Mouse (Mus musculus): Measurements from ENCODE around the gene Tfg. TPM values are rescaled to one million over a fixed set of nuclear protein-coding genes. Genes with fewer than 3 reads are reported as not detected.

Tfg gene
- polyA plus RNA-seq, 1 experiment, result 44.3 TPM

- H3ac ChIP-seq (ENCODE audit: control insufficient read depth, insufficient read length, low read depth), result no peak overlapping the region
- no peaks in the 10 kb centered on the region for H3K27me3 ChIP-seq (ENCODE audit: control insufficient read depth, insufficient read depth, insufficient read length)
- no peaks in the 10 kb centered on the region for H3K36me3 ChIP-seq (ENCODE audit: control insufficient read depth, insufficient read depth)
- no peaks in the 10 kb centered on the region for H3K79me3 ChIP-seq (ENCODE audit: low read depth)
- no peak for TF ChIP-seq CTCF (IDR thresholded peaks at IDR 0.05; ENCODE audit: control insufficient read depth, insufficient read depth, insufficient read length)
- TF ChIP-seq USF1 (IDR thresholded peaks at IDR 0.05; ENCODE audit: low read depth), result no peak
- no peak for TF ChIP-seq MYOG (IDR thresholded peaks at IDR 0.05; ENCODE audit: control insufficient read depth, extremely low read depth, insufficient read length)
- TF ChIP-seq FOSL1 (IDR thresholded peaks at IDR 0.05; ENCODE audit: insufficient read depth, low read length, poor library complexity, severe bottlenecking), result no peak
- no peak for TF ChIP-seq MYOD1 (IDR thresholded peaks at IDR 0.05; ENCODE audit: control insufficient read depth, insufficient read length, low read depth)
- TF ChIP-seq CEBPB (IDR thresholded peaks at IDR 0.05; ENCODE audit: low read depth), result no peak
- TF ChIP-seq MAX (IDR thresholded peaks at IDR 0.05), result no peak
- no peaks in the 10 kb centered on the region for H3K79me2 ChIP-seq (ENCODE audit: control insufficient read depth, insufficient read depth)
- no peak overlapping the region for H3K4me3 ChIP-seq (ENCODE audit: insufficient read depth, poor library complexity, severe bottlenecking)
Observed at GRCm38 (mm10) chr16:56669520-56669919, 47.7 kb downstream of the Tfg start.

- Histone ChIP-seq H3K79me3 (ENCODE audit: low read depth) (no peaks in the 10 kb centered on the region), H3K27me3 (ENCODE audit: control insufficient read depth, insufficient read depth, insufficient read length) (no peaks in the 10 kb centered on the region), H3K36me3 (ENCODE audit: control insufficient read depth, insufficient read depth) (no peaks in the 10 kb centered on the region), H3K4me3 (ENCODE audit: insufficient read depth, poor library complexity, severe bottlenecking) (no peak overlapping the region), H3ac (ENCODE audit: control insufficient read depth, insufficient read length, low read depth) (no peak overlapping the region), H3K79me2 (ENCODE audit: control insufficient read depth, insufficient read depth) (no peaks in the 10 kb centered on the region)
- TF ChIP-seq CEBPB (IDR thresholded peaks at IDR 0.05; ENCODE audit: low read depth), result no peak
- TF ChIP-seq FOSL1 (IDR thresholded peaks at IDR 0.05; ENCODE audit: insufficient read depth, low read length, poor library complexity, severe bottlenecking), result no peak
- no peak for TF ChIP-seq USF1 (IDR thresholded peaks at IDR 0.05; ENCODE audit: low read depth)
Observed at GRCm38 (mm10) chr16:56658866-56659265, 58.4 kb downstream of the Tfg start.

- Histone ChIP-seq H3K4me3 (ENCODE audit: insufficient read depth, poor library complexity, severe bottlenecking) (no peak overlapping the region), H3K79me2 (ENCODE audit: control insufficient read depth, insufficient read depth) (no peaks in the 10 kb centered on the region), H3ac (ENCODE audit: control insufficient read depth, insufficient read length, low read depth) (no peak overlapping the region), H3K27me3 (ENCODE audit: control insufficient read depth, insufficient read depth, insufficient read length) (no peaks in the 10 kb centered on the region), H3K79me3 (ENCODE audit: low read depth) (no peaks in the 10 kb centered on the region), H3K36me3 (ENCODE audit: control insufficient read depth, insufficient read depth) (no peaks in the 10 kb centered on the region)
- no peak for TF ChIP-seq MYOD1 (IDR thresholded peaks at IDR 0.05; ENCODE audit: control insufficient read depth, insufficient read length, low read depth)
- TF ChIP-seq CTCF (IDR thresholded peaks at IDR 0.05; ENCODE audit: control insufficient read depth, insufficient read depth, insufficient read length), result no peak
- no peak for TF ChIP-seq FOSL1 (IDR thresholded peaks at IDR 0.05; ENCODE audit: insufficient read depth, low read length, poor library complexity, severe bottlenecking)
- TF ChIP-seq CEBPB (IDR thresholded peaks at IDR 0.05; ENCODE audit: low read depth), result no peak
- no peak for TF ChIP-seq MYOG (IDR thresholded peaks at IDR 0.05; ENCODE audit: control insufficient read depth, extremely low read depth, insufficient read length)
- no peak for TF ChIP-seq USF1 (IDR thresholded peaks at IDR 0.05; ENCODE audit: low read depth)
Observed at GRCm38 (mm10) chr16:56655193-56655910, 61.9 kb downstream of the Tfg start.

- no peaks in the 10 kb centered on the region for H3K27me3 ChIP-seq (ENCODE audit: control insufficient read depth, insufficient read depth, insufficient read length)
- no peaks in the 10 kb centered on the region for H3K36me3 ChIP-seq (ENCODE audit: control insufficient read depth, insufficient read depth)
- no peak overlapping the region for H3ac ChIP-seq (ENCODE audit: control insufficient read depth, insufficient read length, low read depth)
- no peak overlapping the region for H3K4me3 ChIP-seq (ENCODE audit: insufficient read depth, poor library complexity, severe bottlenecking)
- TF ChIP-seq USF1 (IDR thresholded peaks at IDR 0.05; ENCODE audit: low read depth) (peak; percentile 68), MYOG (IDR thresholded peaks at IDR 0.05; ENCODE audit: control insufficient read depth, extremely low read depth, insufficient read length) (no peak)
- H3K79me2 ChIP-seq (ENCODE audit: control insufficient read depth, insufficient read depth), result no peaks in the 10 kb centered on the region
- no peaks in the 10 kb centered on the region for H3K79me3 ChIP-seq (ENCODE audit: low read depth)
Observed at GRCm38 (mm10) chr16:56646382-56647172, 70.7 kb downstream of the Tfg start.

GRCm38 (mm10) chr16:56645251-56645650, 72.0 kb downstream of the Tfg start:
- no peaks in the 10 kb centered on the region for H3K27me3 ChIP-seq (ENCODE audit: control insufficient read depth, insufficient read depth, insufficient read length)
- TF ChIP-seq FOSL1 (IDR thresholded peaks at IDR 0.05; ENCODE audit: insufficient read depth, low read length, poor library complexity, severe bottlenecking) (no peak), CTCF (IDR thresholded peaks at IDR 0.05; ENCODE audit: control insufficient read depth, insufficient read depth, insufficient read length) (no peak), USF1 (IDR thresholded peaks at IDR 0.05; ENCODE audit: low read depth) (no peak), MYOD1 (IDR thresholded peaks at IDR 0.05; ENCODE audit: control insufficient read depth, insufficient read length, low read depth) (no peak), MYOG (IDR thresholded peaks at IDR 0.05; ENCODE audit: control insufficient read depth, extremely low read depth, insufficient read length) (no peak), MAX (IDR thresholded peaks at IDR 0.05) (no peak), CEBPB (IDR thresholded peaks at IDR 0.05; ENCODE audit: low read depth) (no peak)
- no peaks in the 10 kb centered on the region for H3K79me3 ChIP-seq (ENCODE audit: low read depth)
- no peaks in the 10 kb centered on the region for H3K79me2 ChIP-seq (ENCODE audit: control insufficient read depth, insufficient read depth)
- no peaks in the 10 kb centered on the region for H3K36me3 ChIP-seq (ENCODE audit: control insufficient read depth, insufficient read depth)
- no peak overlapping the region for H3K4me3 ChIP-seq (ENCODE audit: insufficient read depth, poor library complexity, severe bottlenecking)
- no peak overlapping the region for H3ac ChIP-seq (ENCODE audit: control insufficient read depth, insufficient read length, low read depth)

Other genes with a start within 250 kb of the Tfg start
- gene Abi3bp, start 239.6 kb downstream of the Tfg start, polyA plus RNA-seq (2012; fragmentation: generic; extraction: Trizol), result 0.01 TPM
- not detected for gene Adgrg7, start 78.4 kb upstream of the Tfg start, polyA plus RNA-seq (2012; fragmentation: generic; extraction: Trizol)
- gene Tmem45a, start 168.7 kb upstream of the Tfg start, polyA plus RNA-seq (2012; fragmentation: generic; extraction: Trizol), result 0.04 TPM
- not detected for gene Lnp1, start 210.6 kb upstream of the Tfg start, polyA plus RNA-seq (2012; fragmentation: generic; extraction: Trizol)

Measured in C2C12 (cell line).